Mouse (Mus musculus): ENCODE data around the gene Asb2.

DNA sequence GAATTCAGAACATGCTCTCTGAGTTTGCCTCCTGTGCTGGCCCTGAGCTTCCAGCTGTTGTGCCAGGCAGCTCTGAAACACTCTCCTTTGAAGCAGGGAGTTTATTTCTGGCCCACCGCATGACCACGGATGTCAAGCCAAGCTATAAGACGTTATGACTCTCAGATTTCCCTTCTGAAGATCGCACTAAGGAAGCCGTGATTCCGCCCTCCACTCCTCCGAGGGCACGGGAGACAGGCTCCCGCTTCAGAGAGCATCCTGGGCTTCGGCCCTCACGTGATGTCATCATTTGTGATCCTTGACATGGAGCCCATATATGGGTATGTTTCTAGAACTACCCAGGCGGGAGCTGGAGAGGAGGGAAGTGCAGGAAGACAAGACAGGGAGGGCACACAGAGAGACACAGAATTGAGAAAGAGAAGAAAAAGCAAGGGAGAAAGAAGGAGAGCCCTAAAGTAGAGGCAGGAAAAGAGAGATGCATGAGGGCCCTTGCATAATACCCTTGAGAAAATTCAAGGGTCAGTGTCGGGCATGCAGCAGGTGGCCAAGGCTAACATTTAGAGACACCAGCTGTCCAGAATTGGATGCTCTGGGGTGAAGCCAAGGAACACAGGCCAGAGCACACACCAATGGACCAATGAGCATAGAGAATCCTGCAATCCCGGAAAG lies at the start of gene Asb2:
- no peak for TF ChIP-seq CTCF (IDR thresholded peaks at IDR 0.05; ENCODE audit: borderline replicate concordance, extremely low read depth, insufficient read depth, insufficient read length)
- no peak for TF ChIP-seq POLR2A (IDR thresholded peaks at IDR 0.05; ENCODE audit: borderline replicate concordance, extremely low read depth, insufficient read depth, insufficient read length, poor library complexity, severe bottlenecking)
